Mouse (Mus musculus) layer of hippocampus, adult 18-20 months (tissue): ENCODE measurements around the gene Khsrp. TPM values are rescaled to one million over a fixed set of nuclear protein-coding genes. Genes with fewer than 3 reads are reported as not detected.
A peak's percentile ranks its signal among the peaks of the same experiment; 100 is the strongest.

Source experiments
- DNase-seq, 2 experiments: peaks; one replicate each; pipeline ENCODE4 v3.0.0; 2022; ENCODE audit warnings: low spot score in 2 of 2
- total RNA-seq, 2 experiments: library from RNA; stranded (reverse); gene quantifications; 2 replicates each; pipeline ENCODE4 v1.2.3; 2021

The Khsrp gene
- total RNA-seq, 2 experiments from 2014 or later = 114 to 117 TPM

DNA sequence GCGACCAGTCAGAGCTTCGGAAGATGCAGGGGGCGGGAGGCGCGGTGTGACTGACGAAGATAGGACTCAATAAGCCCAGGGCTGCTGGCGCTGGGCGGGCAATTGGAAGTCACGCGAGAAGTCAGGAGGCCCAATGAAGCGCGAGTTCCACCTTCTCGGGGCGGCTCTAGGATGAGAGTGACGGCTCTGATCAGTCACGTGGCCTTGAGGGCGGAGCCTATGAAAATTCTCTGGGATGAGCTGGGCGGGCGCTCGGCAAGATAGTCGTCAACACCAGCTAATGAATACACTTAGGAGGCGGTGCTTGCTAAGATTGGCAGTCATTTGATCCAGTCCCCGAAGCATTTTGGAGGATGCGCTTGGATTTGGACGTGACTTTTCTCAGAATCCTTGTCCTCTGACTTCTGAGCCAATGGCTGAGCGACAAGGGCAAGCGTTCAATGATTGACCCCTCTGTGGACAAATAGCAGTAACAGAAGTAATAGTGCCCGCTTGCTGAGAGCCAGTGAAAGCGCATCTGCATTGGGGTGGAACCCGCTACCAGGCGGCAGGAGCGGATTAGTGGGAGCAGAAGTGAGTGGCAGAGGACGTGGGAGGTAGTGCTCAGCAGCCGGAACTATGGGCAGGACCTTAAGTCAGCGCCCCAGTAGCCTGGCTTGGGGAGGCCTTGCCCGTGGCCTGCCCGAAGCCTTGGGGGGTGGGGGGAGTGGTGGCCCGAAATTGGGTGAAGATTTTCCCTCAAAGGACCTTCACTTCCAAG lies 519 bp upstream of the Khsrp start:
- DNase-seq = peak; percentile 100

DNA sequence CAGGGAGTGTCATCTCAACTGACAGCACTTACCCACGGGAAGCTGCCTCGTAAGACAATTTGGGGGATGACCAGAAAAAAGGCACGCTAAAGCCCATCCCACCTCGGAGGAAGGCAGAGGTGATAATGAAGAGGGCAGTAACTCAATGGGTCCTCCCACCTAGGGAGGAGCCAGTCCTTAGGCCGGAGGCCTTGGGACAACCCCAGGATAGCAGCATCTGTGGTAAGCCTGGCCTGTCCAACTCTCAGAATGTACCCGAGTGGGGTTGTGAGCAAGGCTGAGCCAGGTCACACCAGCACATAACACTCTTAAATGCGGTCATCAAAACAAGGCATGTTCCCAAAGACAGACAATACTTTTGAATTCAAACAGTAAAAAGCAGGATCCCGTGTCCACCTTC lies 1.6 kb downstream of the Khsrp start:
- DNase-seq = no peak

DNA sequence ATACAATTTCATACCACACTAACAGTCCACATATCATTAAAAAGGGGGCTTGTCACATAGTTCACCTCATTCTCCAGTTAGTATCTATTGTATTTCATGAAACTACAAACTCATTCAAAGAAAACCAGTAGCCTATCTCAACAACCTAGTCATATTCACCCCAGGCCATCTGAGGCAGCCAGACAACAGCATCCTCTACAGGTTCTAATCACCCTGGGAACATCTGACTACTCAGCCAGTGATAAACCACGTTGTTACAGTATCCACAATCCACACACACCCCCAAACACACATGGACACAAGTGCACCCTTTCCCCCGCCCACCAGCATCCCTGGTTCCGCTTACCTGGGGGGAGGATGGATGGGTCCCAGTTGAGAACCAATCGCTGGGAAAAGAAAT lies 3.9 kb downstream of the Khsrp start:
- DNase-seq = no peak

DNA sequence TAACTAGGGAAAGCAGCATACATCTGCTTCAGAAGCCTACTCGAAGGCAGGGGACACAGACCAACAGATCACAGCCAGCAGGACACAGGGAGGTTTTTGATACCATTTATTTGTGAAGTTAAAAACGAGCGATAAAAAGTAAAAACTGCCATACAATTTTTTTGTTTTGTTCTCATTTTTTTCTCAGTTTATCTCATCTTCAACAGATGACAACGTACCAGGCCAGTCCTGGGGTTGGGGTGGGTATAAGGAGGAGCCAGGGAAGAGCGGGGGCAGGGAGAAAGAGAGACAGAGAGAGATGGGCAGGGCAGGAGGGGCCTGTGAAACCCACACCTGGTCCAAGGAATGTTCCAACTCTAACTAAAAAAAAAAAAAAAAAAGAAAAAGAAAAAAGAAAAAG lies 10.4 kb downstream of the Khsrp start:
- DNase-seq = no peak

DNA sequence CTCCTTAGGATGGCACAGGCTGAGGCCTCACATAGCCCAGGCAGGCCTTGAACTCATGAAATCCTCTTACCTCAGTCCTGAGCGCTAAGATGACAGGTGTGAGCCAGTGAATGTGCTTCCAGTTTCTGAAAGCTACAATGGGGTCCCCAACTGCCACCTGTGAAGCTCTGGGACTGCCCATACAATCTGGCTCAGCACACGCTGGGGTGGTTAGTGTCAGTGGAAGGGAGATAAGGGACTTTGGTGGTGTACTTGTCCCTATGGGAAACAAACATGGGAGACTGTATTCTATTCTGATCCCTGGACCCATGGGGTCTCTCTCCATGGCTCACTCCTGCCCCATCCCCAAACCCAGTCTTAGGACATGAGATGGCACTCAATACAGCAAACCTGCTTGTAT lies 11.6 kb downstream of the Khsrp start:
- DNase-seq = no peak

DNA sequence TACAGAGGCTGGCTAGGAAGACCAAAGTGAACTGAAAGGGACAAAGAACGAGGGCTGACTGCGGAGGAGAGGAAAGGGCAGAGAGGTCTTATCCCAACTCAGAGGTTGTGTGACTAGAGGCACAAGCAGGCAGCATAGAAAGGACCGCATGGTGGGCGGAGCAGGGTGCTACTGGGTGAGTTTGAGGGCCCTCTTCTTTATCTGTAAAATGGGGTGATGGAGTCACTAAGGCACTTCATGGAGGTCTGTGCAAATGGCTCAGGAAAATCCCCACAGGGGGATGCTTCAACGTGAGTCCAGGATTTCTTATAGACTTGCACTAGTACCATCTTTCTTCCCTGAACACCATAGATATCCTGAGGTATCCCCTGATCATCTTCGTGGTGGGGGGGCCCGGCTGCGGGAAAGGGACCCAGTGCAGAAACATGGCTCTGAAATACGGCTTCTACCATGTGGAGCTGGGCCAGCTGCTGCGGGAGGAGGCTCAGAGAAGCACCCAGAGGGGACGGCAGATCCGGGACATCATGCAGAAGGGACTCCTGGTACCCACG lies 19.0 kb downstream of the Khsrp start:
- DNase-seq = no peak

DNA sequence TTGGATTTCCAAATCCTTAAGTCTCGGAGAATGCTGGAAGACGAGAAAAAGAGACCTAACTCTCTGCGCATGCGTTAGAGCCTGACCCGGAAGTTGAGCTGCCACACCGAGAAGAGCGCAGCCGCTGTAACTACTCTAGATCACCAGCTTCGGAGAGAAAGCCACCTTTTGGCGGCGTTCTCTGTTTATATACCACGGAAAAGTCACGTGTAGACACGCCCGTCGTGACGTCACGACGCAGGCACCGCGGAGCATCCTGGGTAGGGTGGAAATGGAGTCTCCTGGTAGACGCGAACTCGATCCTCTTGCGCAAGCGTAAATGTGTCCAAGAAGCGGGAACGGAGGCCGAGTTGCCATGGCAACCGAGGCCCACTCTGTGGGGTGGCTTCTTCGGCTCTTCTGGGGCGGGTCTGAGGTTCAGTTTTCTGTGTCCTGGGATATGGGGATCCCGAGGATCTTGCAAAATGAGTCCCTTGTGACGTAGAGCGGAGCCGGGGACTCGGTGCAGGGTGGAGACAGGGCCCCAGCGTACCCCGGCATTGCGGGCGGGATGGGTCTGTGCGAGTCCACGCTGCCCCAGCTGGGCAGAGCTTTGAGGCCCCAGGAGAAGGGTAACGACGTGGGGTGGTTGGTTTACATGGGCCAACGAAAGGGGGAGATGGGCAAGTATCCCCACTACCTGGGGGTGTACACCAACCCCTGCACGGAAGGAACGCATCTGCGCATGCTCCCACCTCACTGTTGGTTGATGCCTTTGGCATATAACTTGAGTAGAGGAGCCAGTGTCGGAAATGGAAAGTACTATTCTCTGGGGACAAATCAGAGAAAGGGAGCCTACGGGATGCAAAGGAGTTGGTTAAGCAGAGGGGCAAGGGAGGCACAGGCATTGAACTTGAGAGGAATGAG lies 19.8 kb downstream of the Khsrp start, which contains the start of the genes Gtf2f1 and Gm17949:
Gene Gtf2f1 (minus strand): TSS at position 53 of the 906 bp plus-strand sequence.
Gene Gm17949 (plus strand): TSS at position 234 of the 906 bp plus-strand sequence.
- DNase-seq = peak; percentile 91 to 99

DNA sequence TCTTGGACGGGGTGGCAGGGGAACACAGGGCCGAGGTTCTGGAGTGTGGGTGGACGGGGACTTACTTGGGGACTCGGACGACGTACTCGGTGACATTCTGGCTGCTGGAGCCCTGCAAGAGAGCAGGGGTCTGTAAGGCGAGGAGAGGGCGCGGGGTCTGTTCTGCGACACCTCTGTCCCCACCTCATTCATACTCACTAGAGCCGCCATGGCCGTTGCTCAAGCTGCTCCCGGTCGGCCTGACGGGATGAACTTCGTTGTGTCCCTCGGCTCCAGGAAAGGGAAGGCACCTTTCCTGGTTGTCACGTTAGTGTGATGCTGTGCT lies 20.4 kb downstream of the Khsrp start:
- DNase-seq = no peak

DNA sequence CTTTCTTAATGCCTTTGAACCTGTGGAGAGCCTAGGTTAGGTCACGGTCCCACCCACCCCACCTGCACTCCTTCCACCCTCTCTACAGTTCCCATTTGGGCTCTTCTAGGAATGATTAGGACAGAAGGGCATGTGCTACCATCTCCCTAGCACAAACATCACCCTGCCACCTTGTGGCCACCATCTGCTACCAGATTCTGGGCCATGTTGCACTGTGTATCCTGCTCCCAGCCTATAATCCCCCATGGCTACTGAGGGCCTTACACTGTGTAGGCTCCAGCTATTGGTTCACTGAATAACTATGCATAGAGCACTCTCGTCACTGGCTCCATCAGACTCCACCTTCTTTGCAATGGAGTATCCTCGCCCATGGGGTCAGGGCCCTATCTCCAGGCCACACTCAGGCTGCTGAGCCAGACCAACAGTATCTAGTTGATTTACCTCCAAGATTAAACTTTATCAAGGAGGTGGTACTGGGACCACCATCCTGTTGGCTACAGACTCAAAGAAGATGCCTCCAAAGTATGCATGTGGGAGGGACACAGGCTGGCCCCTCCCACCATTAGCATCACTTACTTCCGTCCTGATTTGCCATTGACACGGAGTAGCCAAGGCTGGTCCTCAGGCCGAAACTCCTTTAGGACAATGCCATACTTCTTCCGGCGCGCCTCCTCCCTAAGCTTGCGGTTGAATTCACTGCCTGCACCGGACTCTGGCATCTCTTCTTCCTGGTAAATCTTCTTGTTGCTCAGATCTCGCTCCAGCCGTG lies 24.0 kb downstream of the Khsrp start:
- no peak for DNase-seq

DNA sequence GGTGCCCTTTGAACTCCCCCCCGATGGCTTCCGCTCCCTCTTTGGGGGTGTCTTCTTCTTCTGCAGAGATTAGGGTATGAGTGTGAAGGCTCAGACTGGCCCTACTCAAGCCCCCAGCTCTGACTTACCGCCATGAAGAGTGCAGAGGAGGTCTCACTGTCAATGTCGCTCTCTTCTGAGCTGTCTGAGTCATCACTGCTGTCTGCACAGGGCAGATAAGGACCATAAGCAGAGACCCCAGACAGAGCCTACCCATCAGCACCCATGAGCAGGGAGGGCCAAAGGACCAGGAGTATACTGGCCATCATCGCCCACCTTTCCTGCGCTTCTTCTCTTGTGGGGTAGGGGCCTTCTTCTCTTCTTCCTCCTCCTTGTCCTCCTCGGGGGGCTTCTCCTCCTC lies 27.3 kb downstream of the Khsrp start:
- no peak for DNase-seq

DNA sequence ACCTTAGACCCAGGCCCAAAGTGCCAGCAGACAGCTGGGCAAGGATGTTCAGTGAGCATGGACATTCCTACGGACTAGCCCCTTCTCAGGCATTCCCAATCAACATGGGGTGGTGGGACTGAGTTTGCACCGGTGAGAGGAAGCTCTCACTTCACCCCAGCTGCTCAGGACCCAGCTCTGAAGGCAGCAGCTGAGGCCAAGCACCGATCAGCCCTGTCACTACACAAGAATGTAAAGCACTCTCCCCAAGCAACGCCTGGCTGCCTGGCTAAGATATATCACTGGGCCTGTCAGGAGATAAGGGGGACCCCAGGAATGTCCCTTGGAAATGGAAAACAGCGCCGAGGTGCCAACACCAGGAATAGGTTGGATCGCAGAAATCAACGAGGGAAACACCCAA lies 30.1 kb downstream of the Khsrp start:
- DNase-seq = no peak

DNA sequence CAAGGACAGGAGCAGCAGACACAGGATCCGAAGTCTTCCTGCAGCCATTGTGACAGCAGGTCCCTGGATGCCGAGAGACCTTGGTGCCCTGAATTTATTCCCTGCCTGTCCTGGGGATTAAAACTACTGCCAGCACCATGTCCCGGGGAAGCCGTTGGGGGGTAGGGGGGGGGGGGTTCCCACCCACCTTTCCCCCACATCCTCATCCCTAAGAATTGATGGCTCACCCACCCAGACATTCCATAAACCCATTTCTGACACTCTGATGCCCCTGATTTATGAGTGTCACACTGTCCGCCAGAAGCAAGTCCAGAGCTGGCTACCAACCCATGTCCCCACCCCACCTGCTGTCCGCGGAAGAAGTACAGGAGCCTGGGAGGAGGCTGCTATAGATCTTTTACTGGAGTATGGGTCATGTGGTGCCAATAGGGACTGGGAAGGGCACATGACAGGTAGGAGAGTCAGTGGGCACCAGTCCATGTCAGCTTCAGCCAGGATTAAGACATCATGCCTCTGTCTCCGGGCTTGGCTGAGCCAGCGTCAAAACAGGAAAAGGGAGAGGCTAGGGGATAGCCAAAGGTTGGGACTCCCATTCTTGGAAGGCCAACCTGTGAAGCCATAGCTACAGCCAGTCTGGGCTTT lies 31.2 kb downstream of the Khsrp start, which contains the start of gene Pspn:
Gene Pspn (minus strand): TSS at position 51 of the 642 bp plus-strand sequence.
- no peak for DNase-seq

DNA sequence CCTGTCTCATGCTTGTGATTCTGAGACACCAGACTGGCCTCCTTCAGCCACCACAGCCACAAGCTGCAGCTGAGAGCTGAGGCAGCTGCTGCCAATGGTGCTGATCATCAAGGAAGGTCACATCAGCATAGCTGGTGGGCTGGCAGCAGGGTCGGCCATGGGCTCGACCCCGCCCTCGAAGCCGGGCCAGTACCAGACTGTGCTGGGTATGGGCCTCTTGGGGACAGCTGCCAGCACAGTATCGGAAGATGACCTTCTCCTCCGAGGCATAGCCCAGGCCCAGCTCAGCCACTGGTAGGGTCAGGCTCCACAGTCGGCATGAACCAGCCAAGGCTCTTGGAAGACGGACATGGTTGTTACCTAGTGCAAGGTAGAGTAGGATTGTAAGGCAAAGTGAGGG lies 31.9 kb downstream of the Khsrp start:
- no peak for DNase-seq

DNA sequence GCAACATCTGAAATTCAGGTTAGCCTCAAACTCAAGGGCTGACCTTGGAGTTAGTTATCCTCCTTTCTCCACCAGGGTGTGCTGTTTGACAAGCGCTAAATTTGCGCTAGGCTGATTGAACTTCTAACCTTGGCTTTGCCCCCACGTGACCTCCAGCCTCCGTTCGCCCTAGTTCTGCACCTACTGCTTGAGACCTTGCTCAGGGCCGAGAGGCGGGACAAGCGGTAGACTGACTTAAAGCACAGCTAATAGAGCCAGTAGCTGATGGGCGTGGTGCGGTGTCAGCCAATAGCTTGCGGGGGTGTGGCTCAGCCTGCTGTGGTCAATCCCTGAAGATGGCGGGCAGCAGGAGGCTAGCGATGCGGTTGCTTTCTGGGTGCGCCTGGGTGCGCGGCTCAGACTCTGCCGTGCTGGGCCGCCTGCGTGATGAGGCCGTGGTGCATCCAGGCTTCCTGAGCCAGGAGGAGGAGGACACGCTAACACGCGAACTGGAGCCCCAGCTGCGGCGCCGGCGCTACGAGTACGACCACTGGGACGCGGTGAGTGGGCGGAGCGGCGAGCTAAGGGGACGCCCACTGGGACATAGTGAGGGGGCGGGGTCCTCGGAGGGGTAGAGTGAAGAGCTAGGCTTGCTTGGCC lies 34.2 kb downstream of the Khsrp start, which contains the start of gene Alkbh7:
Gene Alkbh7 (plus strand): TSS at position 311 of the 639 bp plus-strand sequence.
- peak; percentile 90 to 96 for DNase-seq

DNA sequence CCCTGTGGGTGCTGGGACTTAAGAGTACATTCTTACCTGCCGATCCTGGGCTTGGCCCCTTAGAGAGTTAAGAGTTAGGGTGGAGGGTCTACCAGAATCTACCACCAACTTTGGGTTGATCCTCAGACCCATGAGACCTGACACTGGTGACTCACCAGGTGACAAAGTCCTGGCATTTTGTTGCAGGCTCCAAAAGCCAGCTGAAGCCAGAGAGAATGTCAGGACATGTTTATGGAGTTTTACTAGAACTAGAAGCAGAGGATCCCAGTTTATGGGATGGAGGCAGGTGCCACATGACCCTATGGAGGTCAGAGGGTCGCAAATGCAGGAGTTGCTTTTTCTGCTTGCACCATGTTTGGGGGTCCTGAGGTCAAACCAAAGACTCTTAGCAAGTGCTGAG lies 34.8 kb downstream of the Khsrp start:
- no peak for DNase-seq

DNA sequence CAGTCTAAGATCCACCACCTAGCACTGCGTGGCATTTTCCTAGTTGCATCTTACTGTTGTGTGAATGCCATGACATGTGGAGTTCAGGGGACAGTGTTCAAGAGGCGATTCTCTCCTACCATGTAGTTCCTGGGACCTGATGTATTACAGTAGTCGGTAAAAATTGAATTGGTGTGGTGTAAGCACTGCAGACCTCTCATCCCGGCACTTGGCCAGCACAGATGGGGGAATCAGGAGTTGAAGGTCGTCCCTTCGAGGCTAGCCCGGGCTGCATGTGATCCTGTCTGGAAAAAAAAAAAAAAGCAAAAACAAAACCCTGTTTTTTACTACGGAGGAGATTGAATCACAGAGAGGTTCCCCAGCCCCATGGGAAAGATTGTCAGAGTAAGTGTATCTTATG lies 36.3 kb downstream of the Khsrp start:
- DNase-seq = no peak

DNA sequence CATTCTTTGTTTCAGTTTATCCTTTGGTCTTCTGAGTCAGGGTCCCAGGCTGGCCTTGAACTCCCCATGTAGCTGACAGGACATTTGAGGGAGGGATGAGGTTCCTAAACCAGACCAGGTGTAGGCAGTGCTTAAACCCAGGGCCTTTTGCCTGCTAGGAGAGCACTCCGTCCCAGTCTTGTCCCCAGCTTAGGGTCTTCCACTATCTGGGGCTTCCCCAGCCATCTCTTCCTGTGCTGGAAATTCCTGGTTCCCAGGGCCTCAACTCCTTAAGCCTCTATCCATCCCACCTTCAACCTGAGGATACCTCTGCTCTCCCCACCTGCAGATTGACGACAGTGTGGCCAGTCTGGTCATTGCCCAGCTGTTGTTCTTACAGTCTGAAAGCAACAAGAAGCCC lies 40.4 kb downstream of the Khsrp start:
- no peak for DNase-seq

DNA sequence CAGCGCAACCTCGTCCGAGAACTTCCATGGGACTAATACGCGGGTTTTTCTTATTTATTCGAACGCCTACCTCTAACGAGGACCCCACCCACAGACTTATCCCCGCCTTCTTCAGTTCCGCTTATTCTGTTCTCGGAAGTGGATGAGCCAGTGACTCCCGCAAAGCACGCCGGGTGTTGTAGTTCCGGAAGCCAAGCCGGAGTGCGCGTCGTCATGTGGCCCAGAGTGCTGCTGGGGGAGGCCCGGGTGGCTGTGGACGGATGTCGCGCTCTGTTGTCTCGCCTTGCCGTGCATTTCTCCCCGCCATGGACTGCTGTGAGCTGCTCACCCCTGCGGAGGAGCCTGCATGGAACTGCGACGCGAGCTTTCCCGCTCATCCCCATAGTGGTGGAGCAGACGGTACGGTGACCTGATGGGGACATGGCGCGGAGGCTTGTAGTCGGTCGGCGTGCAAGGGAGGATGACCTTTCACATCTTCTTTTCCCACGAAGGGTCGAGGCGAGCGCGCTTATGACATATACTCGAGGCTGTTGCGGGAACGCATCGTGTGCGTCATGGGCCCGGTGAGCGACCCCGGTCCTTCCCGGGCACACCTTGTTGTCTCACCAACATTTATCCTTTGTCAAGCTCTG lies 41.1 kb downstream of the Khsrp start, which contains the start of gene Clpp:
Gene Clpp (plus strand): TSS at position 191 of the 632 bp plus-strand sequence.
- peak; percentile 95 to 98 for DNase-seq

DNA sequence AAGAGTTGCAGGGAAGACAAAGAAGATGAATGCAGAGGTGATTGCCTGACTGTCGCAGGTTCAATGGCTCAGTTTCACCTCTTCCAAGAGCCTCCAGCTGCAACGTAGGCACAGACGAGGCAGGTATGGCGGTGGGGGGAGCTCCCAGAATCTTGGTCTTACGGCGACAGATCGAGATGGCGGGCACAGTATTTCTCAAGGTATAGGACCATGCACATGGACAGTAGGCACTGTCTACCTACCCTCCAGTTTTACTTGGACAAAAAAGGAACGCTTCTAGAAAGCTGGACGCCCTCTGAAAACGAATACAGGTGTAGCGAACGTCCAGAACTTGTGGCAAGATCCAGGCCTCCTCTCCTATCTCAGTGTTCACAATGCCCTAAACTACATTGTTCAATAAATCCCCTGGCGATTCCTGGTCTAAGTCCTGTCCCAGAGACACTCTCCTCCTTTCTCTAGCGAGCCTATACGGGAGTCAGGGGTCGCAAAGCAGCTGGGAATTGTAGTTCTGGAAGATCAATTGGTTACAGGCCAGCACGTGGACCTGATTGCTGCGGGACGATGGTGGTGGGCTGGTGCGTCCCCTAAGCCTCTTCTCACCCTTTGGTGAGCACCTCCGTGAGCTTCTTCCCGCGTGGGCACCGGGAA lies 41.7 kb downstream of the Khsrp start:
- DNase-seq = peak in 1 of 2 experiments; percentile 91
